Mouse (Mus musculus) small intestine, adult 2 months (tissue): ENCODE results near the gene Golga5.

Experiments
- CTCF ChIP-seq: fragments of 200-500 bp; IDR thresholded peaks from 2 replicates; pipeline ENCODE4 v1.5.1; 2012; ENCODE audit warnings: low read depth, mild to moderate bottlenecking, control low read depth, inconsistent platforms, low read length, moderate library complexity, mixed read lengths; ENCODE audit not compliant: insufficient replicate concordance, insufficient read length; ENCODE audit errors: extremely low read depth
- POLR2A ChIP-seq: fragments of 200-500 bp; IDR thresholded peaks from 2 replicates; pipeline ENCODE4 v1.6.1; 2012; ENCODE audit warnings: low read depth, mild to moderate bottlenecking, control low read depth, inconsistent platforms, low read length, moderate library complexity

DNA sequence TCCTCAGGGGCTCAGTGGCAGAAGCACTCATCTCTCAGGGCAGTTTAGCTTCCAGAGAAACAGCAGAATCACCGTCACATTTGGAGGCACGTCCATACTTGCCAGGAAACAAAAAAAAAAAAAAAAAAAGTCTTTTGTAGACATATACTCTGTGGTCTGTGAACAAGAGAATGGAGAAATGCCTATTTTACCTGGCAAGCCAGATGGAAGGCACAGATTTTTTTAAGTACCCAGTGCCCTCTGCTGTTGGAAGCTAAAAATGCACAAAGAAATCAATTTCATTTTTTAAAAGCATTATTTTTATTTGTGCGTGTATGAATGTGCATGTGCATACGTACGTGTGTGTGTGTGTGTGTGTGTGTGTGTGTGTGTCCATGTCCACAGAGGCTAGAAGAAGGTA, 7.8 kb upstream of the Golga5 start:
- TF ChIP-seq CTCF (no peak), POLR2A (no peak)
